Mouse (Mus musculus) layer of hippocampus, adult 9-11 months (tissue): Measurements from ENCODE around the gene Ccdc155.

ENCODE experiments used
- DNase-seq: peaks from one replicate; pipeline ENCODE4 v3.0.0; 2022

Ccdc155 gene

DNA sequence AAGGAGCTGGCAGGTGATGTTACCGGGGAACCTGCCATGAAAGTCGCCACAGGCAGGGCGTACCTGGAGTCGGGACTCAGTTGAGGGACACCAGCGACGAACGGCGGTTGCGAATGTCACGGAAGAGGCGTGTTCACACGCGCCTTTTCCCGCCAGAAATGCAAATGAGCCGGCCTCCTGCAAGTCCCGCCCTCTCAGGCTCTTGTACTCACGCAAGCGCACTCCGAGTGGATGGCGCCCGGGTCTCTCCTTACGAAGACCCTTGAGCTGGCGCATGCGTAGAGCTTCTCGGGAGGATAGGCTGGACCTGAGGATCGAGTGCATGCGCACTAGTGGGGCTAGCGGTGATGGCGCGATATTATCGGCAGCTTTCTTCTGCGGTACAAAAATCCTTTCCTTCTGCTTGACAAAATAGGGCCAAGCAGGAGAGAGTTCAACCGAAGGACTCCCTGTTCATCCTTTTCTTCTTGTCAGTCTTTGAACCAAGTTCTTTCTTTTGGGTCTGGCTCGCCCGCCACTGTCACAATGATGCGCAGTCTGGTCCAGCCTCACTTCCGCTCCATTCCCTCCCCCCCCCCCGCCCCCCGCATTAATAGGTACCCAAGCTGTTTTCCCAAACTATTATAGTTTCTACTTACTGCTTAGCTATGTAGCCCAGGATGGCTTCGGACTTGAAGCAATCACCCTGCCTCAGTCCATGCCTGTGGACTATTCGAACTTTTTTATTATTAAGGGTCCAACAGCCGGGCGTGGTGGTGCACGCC lies at the start of gene Ccdc155:
Ccdc155 (minus strand) TSS at position 513 of the 764 bp plus-strand sequence.
- peak; percentile 96 for DNase-seq

- DNase-seq: no peak
Measured at GRCm38 (mm10) chr7:45253806-45254205, 49.1 kb upstream of the Ccdc155 start.

DNA sequence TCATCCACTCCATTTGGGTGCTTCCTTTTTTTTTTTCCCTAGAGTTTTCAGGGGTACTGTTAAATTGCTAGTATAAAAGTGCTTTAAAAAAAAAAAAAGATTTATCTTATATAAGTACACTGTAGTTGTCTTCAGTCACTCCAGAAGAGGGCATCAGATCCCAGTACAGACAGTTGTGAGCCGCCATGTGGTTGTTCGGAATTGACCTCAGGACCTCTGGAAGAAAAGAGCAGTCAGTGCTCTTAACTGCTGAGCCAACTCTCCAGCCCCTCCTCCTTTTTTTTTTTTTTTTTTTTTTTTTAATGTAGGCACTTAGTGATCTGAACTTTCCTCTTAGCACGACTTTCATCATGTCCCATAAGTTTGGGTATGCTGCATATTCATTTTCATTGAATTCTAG lies 43.0 kb upstream of the Ccdc155 start:
- no peak for DNase-seq

DNA sequence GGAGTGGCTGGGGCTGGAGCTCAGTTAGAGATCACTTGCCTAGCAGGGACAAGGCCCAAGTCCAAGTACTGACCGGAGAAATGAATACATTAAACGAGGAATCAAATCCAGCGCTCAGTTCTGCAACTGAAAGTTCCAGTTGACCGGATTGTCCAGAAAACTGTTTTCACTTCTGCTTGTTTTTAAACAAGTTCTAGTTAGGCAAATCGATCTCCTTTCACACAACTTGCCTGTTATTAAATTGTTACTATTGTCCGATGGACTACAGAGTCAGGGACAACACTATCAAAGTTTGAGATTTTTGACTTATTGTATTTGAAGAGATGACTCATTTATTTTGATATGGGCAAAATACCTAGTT lies 36.7 kb upstream of the Ccdc155 start:
- no peak for DNase-seq

DNA sequence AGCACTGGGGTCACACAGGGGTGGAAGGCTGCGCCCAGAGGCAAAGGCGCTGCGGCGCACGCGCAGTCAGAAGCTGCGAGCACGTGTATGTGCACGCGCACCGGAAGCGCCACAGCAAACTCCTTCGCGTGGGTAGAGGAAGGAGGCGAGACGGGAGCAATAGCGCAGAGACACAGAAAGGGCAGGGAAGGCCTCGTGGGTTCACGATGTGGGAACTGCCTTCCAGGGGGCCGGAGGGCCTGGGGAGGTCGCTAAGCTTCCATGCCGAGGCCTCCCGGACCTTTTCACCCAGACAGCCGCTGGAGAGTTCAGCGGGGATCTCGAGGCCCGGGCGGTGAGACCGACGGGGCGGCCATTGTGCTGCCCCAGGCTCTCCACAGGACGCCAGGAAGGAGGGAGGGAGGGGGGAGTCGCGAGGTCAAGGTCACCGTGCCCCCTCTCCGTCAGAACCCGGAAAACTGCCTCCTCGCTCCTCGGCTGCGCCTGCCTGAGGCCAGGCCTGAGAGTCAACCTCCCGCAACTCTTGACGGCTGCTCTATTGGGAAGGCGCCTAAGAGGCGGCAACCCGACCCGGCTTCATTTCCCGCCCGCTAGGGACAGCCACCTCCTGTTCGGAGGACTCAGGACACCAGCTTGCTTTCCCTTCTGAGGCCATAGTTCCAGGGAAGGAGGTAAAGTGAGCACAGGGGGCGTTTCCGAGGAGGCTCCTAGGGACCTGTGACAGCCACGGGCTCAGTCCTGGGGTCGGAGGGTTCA lies 36.1 kb upstream of the Ccdc155 start, which contains the start of gene Slc6a16:
Slc6a16 (plus strand) TSS at position 453 of the 756 bp plus-strand sequence.
- DNase-seq: peak; percentile 51

GRCm38 (mm10) chr7:45240109-45240508 lies 35.4 kb upstream of the Ccdc155 start:
- DNase-seq: no peak

DNA sequence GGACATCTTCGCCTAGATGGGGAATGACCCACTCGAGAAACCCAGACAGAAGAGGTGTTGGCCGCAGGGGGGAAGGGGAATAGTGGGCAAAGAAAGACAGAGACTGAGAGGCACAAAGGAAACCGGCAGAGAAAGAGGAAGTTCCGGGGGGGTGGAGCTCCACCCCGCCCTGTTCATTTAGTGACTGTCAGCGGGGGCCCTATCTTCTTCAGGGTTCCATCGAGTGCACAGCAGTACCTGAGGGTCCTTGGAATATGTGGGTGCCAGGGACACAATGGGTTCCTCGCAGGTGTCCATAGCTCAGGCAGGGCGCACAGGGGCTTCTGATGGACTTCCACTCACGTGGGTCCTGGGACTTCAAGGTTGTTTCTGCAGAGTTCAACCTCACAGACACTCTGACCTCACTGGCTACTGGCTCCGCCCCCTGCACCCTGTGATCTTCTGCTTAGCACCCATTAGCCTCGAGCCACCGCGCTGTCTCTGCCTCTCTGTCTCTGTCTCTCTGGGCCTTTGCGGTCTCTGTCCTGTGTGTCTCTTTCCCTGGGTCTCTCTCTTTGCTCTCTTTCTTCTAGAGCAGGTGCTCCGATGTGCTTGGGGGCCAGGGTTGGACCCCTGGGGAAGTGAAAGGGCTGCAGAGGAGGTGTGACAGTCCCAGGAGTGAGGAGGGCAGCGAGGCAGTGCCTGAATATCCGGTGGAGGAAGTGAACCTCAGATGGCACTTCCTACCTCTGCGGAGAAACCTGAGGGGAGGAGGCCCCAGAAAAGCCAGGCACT lies 34.2 kb upstream of the Ccdc155 start, which contains the start of gene Cd37:
Cd37 (minus strand) TSS at position 393 of the 774 bp plus-strand sequence.
- DNase-seq: no peak

- DNase-seq: no peak
Measured at GRCm38 (mm10) chr7:45237747-45238699, 33.3 kb upstream of the Ccdc155 start.

GRCm38 (mm10) chr7:45235656-45236180 lies 31.0 kb upstream of the Ccdc155 start:
- DNase-seq: no peak

DNA sequence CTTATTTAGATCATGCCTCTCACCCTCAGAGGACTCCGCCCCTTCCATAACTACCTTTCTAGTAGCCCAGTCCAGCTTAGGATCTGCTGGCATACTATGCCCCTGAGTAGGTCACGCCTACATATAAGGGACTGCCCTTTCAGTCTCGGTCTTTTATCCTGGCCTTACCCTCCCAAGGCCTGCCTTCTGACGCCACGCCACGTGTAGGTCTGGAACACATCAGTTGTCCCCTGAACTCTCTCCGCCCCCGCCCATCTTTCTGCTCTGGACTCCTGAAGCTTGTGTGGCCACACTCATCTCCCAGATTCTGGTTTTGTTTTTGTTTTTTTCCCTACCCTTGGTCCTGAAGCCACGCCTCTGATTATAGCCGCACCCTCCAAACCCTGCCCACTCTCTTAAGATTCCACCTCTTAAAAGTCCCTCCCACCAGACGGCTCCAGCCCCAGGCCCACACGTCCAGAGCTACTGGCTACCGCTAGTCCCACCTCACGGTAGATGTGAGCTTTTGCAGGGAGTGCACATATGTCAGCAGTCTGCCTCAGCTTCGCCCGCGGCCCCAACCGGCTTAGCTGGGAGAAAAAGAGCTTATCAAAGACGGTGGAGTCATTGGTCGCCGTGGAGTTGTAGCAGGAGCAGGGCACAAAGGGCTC lies 30.4 kb upstream of the Ccdc155 start:
- no peak for DNase-seq

- DNase-seq: peak; percentile 63
Measured at GRCm38 (mm10) chr7:45234333-45234841, 29.7 kb upstream of the Ccdc155 start.

GRCm38 (mm10) chr7:45233580-45234332 lies 29.1 kb upstream of the Ccdc155 start:
- peak; percentile 80 for DNase-seq

GRCm38 (mm10) chr7:45232716-45233465 lies 28.2 kb upstream of the Ccdc155 start:
- peak; percentile 31 for DNase-seq

DNA sequence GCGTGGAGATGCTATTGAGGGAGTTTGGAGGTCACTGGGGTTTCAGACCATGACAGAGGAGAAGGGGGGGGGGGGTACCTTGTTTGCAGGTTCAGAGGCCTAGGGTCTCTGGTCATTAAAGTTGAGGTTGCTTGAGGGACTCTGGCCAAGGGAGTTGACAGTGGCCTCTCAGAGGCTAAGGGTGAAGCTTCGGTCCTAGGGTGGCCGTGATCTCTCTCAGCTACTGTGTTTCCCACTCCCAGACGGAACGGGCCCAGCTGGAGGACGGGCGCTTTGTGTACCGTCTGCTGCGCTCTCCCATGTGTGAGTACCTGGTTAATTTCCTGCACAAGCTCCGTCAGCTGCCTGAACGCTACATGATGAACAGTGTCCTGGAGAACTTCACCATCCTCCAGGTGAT lies 27.2 kb upstream of the Ccdc155 start:
- DNase-seq: no peak

- DNase-seq: no peak
Measured at GRCm38 (mm10) chr7:45231192-45231591, 26.5 kb upstream of the Ccdc155 start.

GRCm38 (mm10) chr7:45229459-45230203 lies 24.9 kb upstream of the Ccdc155 start:
- DNase-seq: no peak

- DNase-seq: no peak
Measured at GRCm38 (mm10) chr7:45229046-45229445, 24.4 kb upstream of the Ccdc155 start.

DNA sequence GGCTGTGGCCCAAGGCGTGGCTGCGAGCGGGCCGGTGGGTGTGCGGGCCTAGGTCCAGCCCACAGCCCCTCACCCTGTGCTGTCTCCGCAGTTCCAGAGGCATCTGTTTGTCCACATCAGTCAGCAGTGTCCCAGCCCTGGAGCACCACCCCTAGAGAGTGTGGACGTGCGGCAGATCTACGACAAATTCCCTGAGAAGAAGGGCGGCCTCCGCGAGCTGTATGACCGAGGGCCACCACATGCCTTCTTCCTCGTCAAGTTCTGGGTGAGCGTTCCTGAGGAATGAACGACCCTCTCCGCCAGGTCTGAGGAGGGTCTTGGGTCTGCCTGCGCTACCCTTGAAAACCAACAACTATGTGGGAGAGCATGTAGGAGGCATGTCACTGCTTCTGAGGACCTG lies 23.9 kb upstream of the Ccdc155 start:
- no peak for DNase-seq

GRCm38 (mm10) chr7:45226421-45226820 lies 21.7 kb upstream of the Ccdc155 start:
- DNase-seq: no peak
